Mouse (Mus musculus) CH12.LX (cell line): Measurements from ENCODE around the gene Chrm4. TPM values are rescaled to one million over a fixed set of nuclear protein-coding genes. Genes with fewer than 3 reads are reported as not detected.

Source experiments
- DNase-seq: peaks from one replicate; pipeline ENCODE4 v3.0.0-alpha.2; 2013; ENCODE audit errors: extremely low read depth
- H3K27ac ChIP-seq: 2 replicates; pipeline ENCODE4 v1.5.1; 2012; ENCODE audit warnings: low read depth, mild to moderate bottlenecking, control low read depth, moderate library complexity; ENCODE audit not compliant: insufficient read depth
- H3K27me3 ChIP-seq: replicated peaks from 2 replicates; pipeline ENCODE3; 2012; ENCODE audit warnings: inconsistent platforms
- H3K36me3 ChIP-seq, 2 experiments: replicated peaks in 1 of 2; 2 replicates each; pipeline versions ENCODE3 to v1.6.1; 2012; ENCODE audit warnings: inconsistent platforms in 1 of 2, low read length in 1 of 2, mild to moderate bottlenecking in 1 of 2, mixed read lengths in 1 of 2, moderate library complexity in 1 of 2; ENCODE audit not compliant: control insufficient read depth in 1 of 2, insufficient read depth in 1 of 2
- H3K4me1 ChIP-seq, 2 experiments: 2 replicates each; pipeline ENCODE4 v1.6.1; 2012; ENCODE audit warnings: inconsistent platforms in 1 of 2, moderate library complexity in 1 of 2; ENCODE audit not compliant: insufficient read depth in 2 of 2, control insufficient read depth in 1 of 2
- H3K4me2 ChIP-seq: 2 replicates; pipeline ENCODE4 v1.6.1; 2012; ENCODE audit warnings: low read depth, mild to moderate bottlenecking, control low read depth; ENCODE audit not compliant: poor library complexity, insufficient read depth, severe bottlenecking
- H3K4me3 ChIP-seq, 3 experiments: fragments of 150-350 bp in 1 of 3; sonication (generic) in 1 of 3; replicated peaks in 1 of 3; 2 replicates each; pipeline versions ENCODE3 to v1.5.1; 2011 to 2012; ENCODE audit warnings: low read depth in 2 of 3, low read length in 2 of 3, mild to moderate bottlenecking in 2 of 3, moderate library complexity in 2 of 3, control low read depth in 1 of 3, improper control_type of control experiment in 1 of 3, inconsistent platforms in 1 of 3, mixed read lengths in 1 of 3; ENCODE audit not compliant: poor library complexity in 1 of 3
- H3K79me2 ChIP-seq: replicated peaks from 2 replicates; pipeline ENCODE4 v1.6.1; 2012; ENCODE audit warnings: mild to moderate bottlenecking, moderate library complexity; ENCODE audit not compliant: control insufficient read depth, poor library complexity, insufficient read depth, severe bottlenecking; ENCODE audit errors: extremely low read depth
- H3K9ac ChIP-seq: 2 replicates; pipeline ENCODE4 v1.6.1; 2012; ENCODE audit warnings: low read depth, mild to moderate bottlenecking, control low read depth, moderate library complexity; ENCODE audit not compliant: insufficient read depth
- H3K9me3 ChIP-seq: replicated peaks from 2 replicates; pipeline ENCODE3; 2012; ENCODE audit warnings: low read length, inconsistent platforms, mixed read lengths
- BHLHE40 ChIP-seq: IDR thresholded peaks from 2 replicates; pipeline ENCODE4 v1.6.1; 2011; ENCODE audit warnings: mild to moderate bottlenecking, low read depth, low read length, improper control_type of control experiment
- CHD1 ChIP-seq: IDR thresholded peaks from 2 replicates; pipeline ENCODE4 v1.6.1; 2012; ENCODE audit warnings: low read depth, low read length, improper control_type of control experiment, inconsistent platforms
- CHD2 ChIP-seq: IDR thresholded peaks from 2 replicates; pipeline ENCODE4 v1.6.1; 2011; ENCODE audit warnings: low read length, improper control_type of control experiment
- ELF1 ChIP-seq: IDR thresholded peaks from 2 replicates; pipeline ENCODE4 v1.6.1; 2014; ENCODE audit warnings: low read depth, mild to moderate bottlenecking, inconsistent platforms, low read length, improper control_type of control experiment
- EP300 ChIP-seq: IDR thresholded peaks from 2 replicates; pipeline ENCODE4 v1.6.1; 2011; ENCODE audit warnings: low read length, improper control_type of control experiment
- ETS1 ChIP-seq: conservative IDR thresholded peaks from 2 replicates; pipeline ENCODE4 v1.6.1; 2012; ENCODE audit warnings: low read depth, mild to moderate bottlenecking, inconsistent platforms, low read length, improper control_type of control experiment, moderate library complexity
- HCFC1 ChIP-seq: IDR thresholded peaks from 2 replicates; pipeline ENCODE4 v1.6.1; 2012; ENCODE audit warnings: low read depth, mild to moderate bottlenecking, inconsistent platforms, low read length, improper control_type of control experiment
- JUND ChIP-seq: conservative IDR thresholded peaks from 2 replicates; pipeline ENCODE4 v1.6.1; 2011; ENCODE audit warnings: low read depth, low read length, improper control_type of control experiment
- KAT2A ChIP-seq: IDR thresholded peaks from 2 replicates; pipeline ENCODE4 v1.6.1; 2012; ENCODE audit warnings: low read length, improper control_type of control experiment, inconsistent platforms; ENCODE audit not compliant: insufficient replicate concordance
- MAFK ChIP-seq: IDR thresholded peaks from 2 replicates; pipeline ENCODE4 v1.6.1; 2011; ENCODE audit warnings: low read length, improper control_type of control experiment; ENCODE audit not compliant: insufficient replicate concordance
- MEF2A ChIP-seq: IDR thresholded peaks from 2 replicates; pipeline ENCODE4 v1.6.1; 2014; ENCODE audit warnings: low read depth, mild to moderate bottlenecking, inconsistent platforms, low read length, improper control_type of control experiment, borderline replicate concordance
- NELFE ChIP-seq: IDR thresholded peaks from 2 replicates; pipeline ENCODE4 v1.6.1; 2011; ENCODE audit warnings: low read depth, low read length, improper control_type of control experiment
- POLR2A ChIP-seq: IDR thresholded peaks from 2 replicates; pipeline ENCODE4 v1.6.1; 2011; ENCODE audit warnings: low read depth, mild to moderate bottlenecking, improper control_type of control experiment, low read length
- POLR2AphosphoS2 ChIP-seq: IDR thresholded peaks from 2 replicates; pipeline ENCODE4 v1.6.1; 2011; ENCODE audit warnings: low read depth, low read length, improper control_type of control experiment
- RCOR1 ChIP-seq: conservative IDR thresholded peaks from 2 replicates; pipeline ENCODE4 v1.6.1; 2012; ENCODE audit warnings: low read depth, mild to moderate bottlenecking, inconsistent platforms, low read length, improper control_type of control experiment
- TBP ChIP-seq: conservative IDR thresholded peaks from 2 replicates; pipeline ENCODE4 v1.6.1; 2011; ENCODE audit warnings: low read depth, low read length, improper control_type of control experiment
- USF2 ChIP-seq: conservative IDR thresholded peaks from 2 replicates; pipeline ENCODE4 v1.6.1; 2011; ENCODE audit warnings: low read depth, low read length, improper control_type of control experiment
- ZKSCAN1 ChIP-seq: IDR thresholded peaks from 2 replicates; pipeline ENCODE4 v1.6.1; 2012; ENCODE audit warnings: low read depth, inconsistent platforms, low read length, improper control_type of control experiment, borderline replicate concordance
- ZMIZ1 ChIP-seq: IDR thresholded peaks from 2 replicates; pipeline ENCODE4 v1.6.1; 2012; ENCODE audit warnings: low read depth, mild to moderate bottlenecking, inconsistent platforms, low read length, improper control_type of control experiment
- ZNF384 ChIP-seq: IDR thresholded peaks from 2 replicates; pipeline ENCODE4 v1.6.1; 2012; ENCODE audit warnings: low read depth, low read length, improper control_type of control experiment, inconsistent platforms
- dilution Hi-C: fragments of 300-500 bp; cut with MboI; formaldehyde crosslinking; loops from 2 replicates; pipeline ENCODE4 v1.14.3; 2020; ENCODE audit warnings: low sequenced_read_pairs; ENCODE audit not compliant: extremely low pct_unique_long_range_greater_than_20kb, extremely low pct_ligation_motif_present
- in situ Hi-C: fragments of 300-500 bp; cut with MboI; formaldehyde crosslinking; loops from 3 replicates; pipeline ENCODE4 v1.14.3; 2019; ENCODE audit warnings: low sequenced_read_pairs, low pct_ligation_motif_present, low pct_unique_long_range_greater_than_20kb, mixed read lengths
- polyA plus RNA-seq: library from polyadenylated mRNA; unstranded; fragments of >175 nt; gene quantifications from 2 replicates; pipeline ENCODE4 v1.2.1, GENCODE M21; 2012; ENCODE audit warnings: low read depth; ENCODE audit not compliant: insufficient read length
- total RNA-seq, 2 experiments: library from RNA; depleted of rRNA; stranded (reverse); fragments of 300-350 nt in 1 of 2; fragments of >200 nt in 1 of 2; gene quantifications; 2 replicates each; pipeline ENCODE4 v1.2.3; 2012 to 2014

Chrm4 gene
- total and polyA plus RNA-seq, 3 experiments = 10.0 to 15.1 (median 14.4) TPM

- H3K27ac ChIP-seq = no peak overlapping the region
- H3K9ac ChIP-seq = no peak overlapping the region
- peaks cover 12% of the 10 kb centered on the region for H3K79me2 ChIP-seq
- no peak for DNase-seq
- H3K27me3 ChIP-seq = no peaks in the 10 kb centered on the region
- H3K4me1 ChIP-seq = peaks cover 16 to 71% of the 10 kb centered on the region in 2 experiments
- dilution Hi-C loops (no loop called here), in situ Hi-C loops (no loop called here)
- H3K4me3 ChIP-seq = no peak overlapping the region
- no peaks in the 10 kb centered on the region for H3K9me3 ChIP-seq
- TF ChIP-seq JUND (no peak), RCOR1 (no peak), HCFC1 (no peak), TBP (no peak), CHD1 (no peak), ZMIZ1 (no peak), EP300 (no peak), NELFE (no peak), POLR2AphosphoS2 (no peak), MEF2A (no peak), ELF1 (no peak)
- H3K4me2 ChIP-seq = no peak overlapping the region
- H3K36me3 ChIP-seq = peaks cover 0 to 40% of the 10 kb centered on the region in 2 experiments
These were observed 26.8 kb downstream of the Chrm4 start for GRCm38 (mm10) chr2:91953825-91954224.

- Histone ChIP-seq H3K79me2 (peaks cover 3% of the 10 kb centered on the region; the same call in 1 of the 2 replicates), H3K27me3 (no peaks in the 10 kb centered on the region)
- in situ Hi-C loops = no loop called here
- TF ChIP-seq POLR2A (no peak), HCFC1 (no peak), ZKSCAN1 (no peak), KAT2A (no peak), RCOR1 (no peak), CHD2 (no peak), MEF2A (no peak), ETS1 (no peak), BHLHE40 (no peak), ELF1 (no peak), ZNF384 (no peak), MAFK (no peak), USF2 (no peak)
- TF ChIP-seq, all 38 proteins: peak for 0
- DNase-seq = no peak
- no peak overlapping the region for H3K9ac ChIP-seq
- H3K4me1 ChIP-seq = peaks cover 5 to 72% of the 10 kb centered on the region in 2 experiments; a peak in 3 of 4 replicates
- H3K36me3 ChIP-seq = peaks cover 0 to 53% of the 10 kb centered on the region in 2 experiments
- no peak overlapping the region for H3K4me2 ChIP-seq
- dilution Hi-C loops = no loop called here
- H3K4me3 ChIP-seq = no peak overlapping the region
- no peaks in the 10 kb centered on the region for H3K9me3 ChIP-seq
- H3K27ac ChIP-seq = no peak overlapping the region
These were observed 28.1 kb downstream of the Chrm4 start for GRCm38 (mm10) chr2:91955121-91955591.
